Mouse (Mus musculus): ENCODE results near the gene L3mbtl1. TPM values are rescaled to one million over a fixed set of nuclear protein-coding genes. Genes with fewer than 3 reads are reported as not detected.

Gene L3mbtl1
- total RNA-seq, 2 experiments from 2014 or later: 10.1 to 14.0 TPM

DNA sequence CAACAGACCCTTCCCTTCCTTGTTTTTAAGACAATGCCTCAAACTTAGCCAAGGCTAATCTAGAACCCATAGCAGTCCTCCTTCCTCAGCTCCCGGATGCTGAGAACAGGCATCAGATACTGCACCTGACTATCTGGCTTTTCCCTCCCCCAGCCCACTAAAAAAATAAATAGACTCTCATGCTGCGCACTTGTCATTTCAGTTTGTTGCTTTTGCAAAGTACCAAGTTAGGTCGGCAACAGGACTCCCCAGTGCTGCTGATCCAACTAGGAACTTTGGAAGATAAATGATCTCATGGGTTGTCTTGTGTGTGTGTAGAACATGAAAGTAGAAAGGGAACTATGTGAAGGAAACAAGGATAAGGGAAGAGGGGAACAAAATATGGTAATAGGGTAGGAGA, 13.6 kb upstream of the L3mbtl1 start:
- DNase-seq (ENCODE audit: low spot score in 2 of 2): no peak
- TF ChIP-seq CTCF (conservative IDR thresholded peaks at IDR 0.05): no peak
- Histone ChIP-seq H3K27ac (no peak overlapping the region), H3K4me3 (no peak overlapping the region)

DNA sequence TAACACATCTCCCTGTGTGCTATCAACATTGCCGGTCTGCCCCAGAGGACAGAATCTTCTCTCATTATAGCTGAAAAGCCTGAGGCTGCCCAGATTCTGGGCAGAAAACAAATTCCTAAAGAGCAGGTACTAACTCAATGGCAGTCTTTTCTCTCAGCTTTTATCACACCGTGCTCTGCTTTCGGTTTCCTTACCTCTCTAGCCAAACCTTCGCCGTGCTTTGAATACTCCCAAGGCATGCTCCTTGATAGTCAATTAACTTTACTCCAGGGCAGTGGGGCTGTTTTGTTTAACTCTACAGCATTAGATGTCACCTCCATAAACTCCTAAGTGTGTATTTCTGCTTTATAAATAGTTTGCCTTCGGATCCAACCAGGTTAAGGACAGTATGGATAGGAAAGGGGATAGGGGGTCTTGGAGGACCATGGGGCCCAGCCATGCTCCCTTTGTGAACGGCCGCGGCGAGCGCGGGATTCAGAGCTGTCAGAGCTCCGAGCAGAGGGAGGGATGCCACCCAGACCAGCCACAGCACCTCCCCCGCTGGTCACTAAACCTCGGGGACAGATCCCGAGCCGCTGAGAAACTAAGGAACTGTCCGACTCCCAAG, 12.7 kb upstream of the L3mbtl1 start:
- no peak for TF ChIP-seq CTCF (conservative IDR thresholded peaks at IDR 0.05)
- peak overlapping the region; percentile 100 for H3K4me3 ChIP-seq
- DNase-seq (ENCODE audit: low spot score in 2 of 2): no peak
- peak overlapping the region; percentile 100 for H3K27ac ChIP-seq

DNA sequence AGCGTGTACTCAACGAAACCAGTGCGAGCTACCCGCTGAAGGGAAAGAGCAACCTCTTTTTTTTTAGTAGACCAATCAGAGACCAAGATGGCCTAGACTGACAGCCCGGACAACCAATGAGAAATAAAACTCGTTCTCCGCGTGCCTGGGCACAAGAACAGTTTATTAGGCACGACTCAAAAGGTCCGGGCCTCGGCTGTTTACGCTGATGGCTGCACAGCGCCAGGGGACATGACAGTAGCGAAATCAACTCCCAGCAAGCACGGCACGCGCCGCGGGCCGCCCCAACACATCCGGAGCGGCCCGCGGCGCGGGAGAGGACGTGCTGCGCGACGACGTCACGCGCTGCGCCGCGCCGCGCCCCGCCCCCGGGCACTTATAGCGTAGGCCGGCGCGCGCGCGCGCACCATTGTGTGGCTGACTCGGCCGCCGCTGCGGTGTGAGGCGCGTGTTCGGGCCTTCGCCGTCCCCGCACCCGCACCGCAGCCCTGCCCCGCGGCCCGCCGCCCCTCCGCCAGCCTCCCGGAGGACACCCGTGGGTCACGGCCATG, 12.1 kb upstream of the L3mbtl1 start, which contains the start of gene Srsf6:
TSS of gene Srsf6 (plus strand) at position 406 of the 551 bp plus-strand sequence.
- DNase-seq (ENCODE audit: low spot score in 2 of 2): peak; percentile 85 to 86
- TF ChIP-seq CTCF (conservative IDR thresholded peaks at IDR 0.05): no peak
- H3K4me3 ChIP-seq: peak within 1 kb of the TSS; percentile 100
- peak within 1 kb of the TSS; percentile 100 for H3K27ac ChIP-seq

DNA sequence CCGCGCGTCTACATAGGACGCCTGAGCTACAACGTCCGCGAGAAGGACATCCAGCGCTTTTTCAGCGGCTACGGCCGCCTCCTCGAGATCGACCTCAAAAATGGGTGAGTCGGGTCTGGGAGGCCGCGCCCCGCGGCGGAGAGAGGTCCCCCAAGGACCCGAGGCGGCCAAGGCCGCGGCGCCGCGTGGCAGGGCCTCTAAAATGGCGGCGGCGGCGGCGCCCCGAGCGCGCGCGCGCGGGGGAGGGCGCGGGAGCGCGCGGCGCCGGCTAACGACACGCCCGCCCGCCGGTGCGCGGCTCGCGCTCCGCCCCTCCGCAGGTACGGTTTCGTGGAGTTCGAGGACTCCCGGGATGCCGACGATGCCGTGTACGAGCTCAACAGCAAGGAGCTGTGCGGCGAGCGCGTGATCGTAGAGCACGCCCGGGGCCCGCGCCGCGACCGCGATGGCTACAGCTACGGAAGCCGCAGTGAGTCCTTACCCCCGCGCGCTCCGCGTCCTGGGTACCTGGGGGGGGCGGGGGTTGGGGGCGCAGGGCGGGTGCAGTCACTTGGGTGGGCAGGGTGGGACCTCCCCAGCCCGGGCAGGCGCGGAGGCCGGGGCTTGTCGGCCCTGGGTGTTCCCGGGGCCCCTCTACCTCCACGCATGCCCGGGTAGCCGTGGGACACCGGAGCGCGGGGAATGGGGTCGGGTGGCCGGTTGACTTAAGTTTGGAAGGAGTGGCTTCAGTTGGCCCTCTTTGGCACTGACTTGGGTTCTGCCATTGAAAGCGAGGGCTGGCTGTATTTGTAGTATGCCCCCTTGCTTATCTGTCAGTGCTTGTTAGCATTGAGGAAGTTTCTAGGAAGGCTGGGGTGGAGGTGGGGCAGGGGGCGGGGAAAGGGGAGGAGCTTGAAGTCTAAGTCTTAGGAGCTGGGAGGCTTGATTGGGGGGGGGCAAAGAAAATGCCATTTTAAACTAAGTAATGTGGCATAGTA, 11.3 kb upstream of the L3mbtl1 start:
- Histone ChIP-seq H3K4me3 (peak overlapping the region; percentile 100), H3K27ac (peak overlapping the region; percentile 100)
- TF ChIP-seq CTCF (conservative IDR thresholded peaks at IDR 0.05): no peak
- DNase-seq (ENCODE audit: low spot score in 2 of 2): peak; percentile 28 to 57

DNA sequence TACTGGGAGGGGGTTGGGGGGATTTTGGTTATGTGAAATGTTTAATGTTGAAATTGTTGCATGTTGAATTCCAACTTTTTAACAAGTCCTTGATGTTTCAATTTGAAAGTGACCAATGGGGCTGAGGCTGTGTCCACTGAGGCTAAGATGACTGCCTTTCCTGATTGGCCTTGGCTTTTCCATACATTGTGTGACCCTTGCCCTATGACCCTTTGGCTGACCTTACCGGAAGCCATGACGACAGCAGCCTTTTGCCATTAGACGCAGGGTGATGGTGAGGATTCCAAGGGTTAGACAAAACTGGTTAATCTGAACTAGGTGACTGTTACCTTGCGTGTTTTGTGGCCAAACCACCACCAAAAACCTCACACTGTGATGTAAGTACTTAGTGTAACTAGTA, 10.6 kb upstream of the L3mbtl1 start:
- H3K27ac ChIP-seq: no peak overlapping the region
- DNase-seq (ENCODE audit: low spot score in 2 of 2): no peak
- peak overlapping the region; percentile 100 for H3K4me3 ChIP-seq
- TF ChIP-seq CTCF (conservative IDR thresholded peaks at IDR 0.05): no peak

DNA sequence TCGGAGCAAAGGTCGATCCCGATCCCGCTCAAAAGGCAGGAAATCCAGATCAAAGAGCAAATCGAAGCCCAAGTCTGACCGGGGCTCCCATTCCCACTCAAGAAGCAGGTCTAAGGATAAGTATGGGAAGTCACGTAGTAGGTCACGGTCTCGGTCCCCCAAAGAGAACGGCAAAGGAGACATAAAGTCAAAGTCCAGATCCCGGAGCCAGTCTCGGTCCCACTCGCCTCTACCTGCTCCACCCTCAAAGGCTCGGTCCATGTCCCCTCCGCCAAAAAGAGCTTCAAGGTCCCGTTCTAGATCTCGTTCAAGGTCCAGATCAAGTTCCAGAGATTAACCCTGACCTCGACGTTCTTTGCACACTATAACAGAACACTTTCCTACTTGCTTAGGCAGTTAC, 8.9 kb upstream of the L3mbtl1 start:
- Histone ChIP-seq H3K27ac (no peak overlapping the region), H3K4me3 (no peak overlapping the region)
- DNase-seq (ENCODE audit: low spot score in 2 of 2): no peak
- no peak for TF ChIP-seq CTCF (conservative IDR thresholded peaks at IDR 0.05)

DNA sequence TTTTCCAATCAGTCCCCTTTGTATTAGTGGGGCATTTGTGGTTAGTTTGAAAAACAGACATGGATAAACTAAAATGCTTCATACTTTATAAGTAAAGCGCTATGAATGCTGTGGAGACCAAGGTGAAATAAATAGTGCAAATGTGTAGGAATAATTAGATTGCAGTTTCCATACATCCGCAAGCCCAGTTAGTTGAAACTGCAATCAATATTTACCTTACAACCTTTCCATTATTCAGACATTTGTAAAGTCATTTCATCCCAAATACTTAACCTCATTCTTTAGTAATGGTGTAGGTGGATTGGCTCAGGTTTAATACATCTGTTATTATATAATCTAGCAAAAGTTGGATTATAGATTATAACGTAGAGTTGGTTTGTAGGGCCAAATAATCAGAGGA, 7.6 kb upstream of the L3mbtl1 start:
- H3K4me3 ChIP-seq: no peak overlapping the region
- TF ChIP-seq CTCF (conservative IDR thresholded peaks at IDR 0.05): no peak
- no peak for DNase-seq (ENCODE audit: low spot score in 2 of 2)
- H3K27ac ChIP-seq: no peak overlapping the region

DNA sequence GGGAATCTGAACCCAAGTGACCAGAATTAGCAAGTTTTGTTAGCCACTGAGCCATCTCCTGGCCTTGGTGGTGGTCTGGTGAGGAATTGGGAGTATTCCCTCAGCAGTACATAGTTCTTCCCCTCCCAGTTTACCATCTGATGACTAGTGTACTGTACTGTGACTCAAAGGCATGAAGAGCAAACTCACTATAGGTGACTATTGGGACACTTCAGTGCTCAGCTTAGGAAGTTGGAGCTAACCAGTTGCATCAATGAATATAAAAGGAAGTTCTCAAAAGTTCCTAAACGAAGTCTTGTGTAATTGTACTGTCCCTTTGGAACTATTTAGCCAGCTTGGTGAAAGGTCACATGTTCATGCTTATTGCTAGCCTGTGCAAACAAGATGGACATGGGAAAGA, 3.7 kb upstream of the L3mbtl1 start:
- Histone ChIP-seq H3K27ac (no peak overlapping the region), H3K4me3 (no peak overlapping the region)
- DNase-seq (ENCODE audit: low spot score in 2 of 2): no peak
- TF ChIP-seq CTCF (conservative IDR thresholded peaks at IDR 0.05): no peak

DNA sequence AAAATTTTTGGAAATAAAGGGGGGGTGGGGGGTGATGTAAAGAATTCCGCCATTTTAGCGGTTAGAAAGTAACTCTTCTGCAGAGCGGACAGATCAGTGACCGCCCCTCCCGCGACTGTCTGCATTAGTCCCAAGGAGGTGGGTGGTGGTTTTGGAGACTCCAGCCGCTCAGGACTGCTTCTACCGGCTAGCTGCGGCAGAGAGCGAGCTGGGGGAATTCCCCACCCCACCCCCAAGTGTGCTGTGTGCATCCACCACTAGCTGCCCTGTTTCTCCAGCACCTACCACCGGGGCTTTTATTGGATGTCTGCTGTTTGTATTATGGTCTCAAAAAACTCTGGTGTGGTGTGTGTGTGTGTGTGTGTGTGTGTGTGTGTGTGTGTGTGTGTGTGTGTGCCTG, 659 bp downstream of the L3mbtl1 start:
- Histone ChIP-seq H3K27ac (no peak overlapping the region), H3K4me3 (peak overlapping the region; percentile 74)
- TF ChIP-seq CTCF (conservative IDR thresholded peaks at IDR 0.05): no peak
- no peak for DNase-seq (ENCODE audit: low spot score in 2 of 2)

DNA sequence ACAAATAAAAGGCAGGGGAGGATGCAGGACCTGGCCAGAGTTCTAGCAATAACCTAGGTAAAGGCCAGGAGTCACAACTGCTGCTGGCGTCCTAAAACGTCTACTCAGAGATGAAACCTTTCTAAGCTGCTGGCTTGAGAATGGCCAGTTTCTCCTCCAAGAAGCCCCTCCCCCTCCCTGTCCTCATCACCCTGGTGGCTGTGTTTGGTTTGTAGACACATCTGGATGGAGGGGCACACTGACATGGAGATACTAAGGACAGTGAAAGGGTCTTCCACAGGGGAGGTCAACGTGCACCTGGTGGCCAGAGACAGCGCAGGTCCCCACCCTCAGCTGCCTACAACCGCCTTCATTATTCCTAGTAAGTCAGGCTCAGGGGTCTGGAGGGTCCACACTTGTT, 3.7 kb downstream of the L3mbtl1 start:
- DNase-seq (ENCODE audit: low spot score in 2 of 2): no peak
- Histone ChIP-seq H3K4me3 (no peak overlapping the region), H3K27ac (no peak overlapping the region)
- TF ChIP-seq CTCF (conservative IDR thresholded peaks at IDR 0.05): no peak

DNA sequence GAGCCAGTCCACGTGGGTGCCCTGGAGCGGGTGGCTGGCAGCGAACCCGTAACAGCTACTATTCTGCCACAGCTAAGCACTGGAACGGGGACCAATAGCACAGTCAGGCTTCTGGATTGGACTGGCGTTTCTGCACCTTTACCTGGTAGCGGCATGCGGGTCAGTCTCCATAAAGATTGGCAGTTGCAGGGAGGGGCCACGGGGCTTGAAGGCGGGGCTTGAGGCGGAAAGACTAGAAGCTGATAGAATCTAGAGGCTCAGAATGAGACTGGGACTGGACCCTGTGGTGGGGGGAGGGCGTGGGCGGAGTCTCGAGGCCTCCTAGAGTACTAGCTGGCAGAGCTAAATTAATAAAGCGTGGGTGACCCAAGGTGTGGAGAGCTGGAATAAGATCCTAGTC, 4.5 kb downstream of the L3mbtl1 start:
- Histone ChIP-seq H3K27ac (no peak overlapping the region), H3K4me3 (peak overlapping the region; percentile 6; the same call in 1 of the 2 replicates)
- no peak for DNase-seq (ENCODE audit: low spot score in 2 of 2)
- TF ChIP-seq CTCF (conservative IDR thresholded peaks at IDR 0.05): no peak

DNA sequence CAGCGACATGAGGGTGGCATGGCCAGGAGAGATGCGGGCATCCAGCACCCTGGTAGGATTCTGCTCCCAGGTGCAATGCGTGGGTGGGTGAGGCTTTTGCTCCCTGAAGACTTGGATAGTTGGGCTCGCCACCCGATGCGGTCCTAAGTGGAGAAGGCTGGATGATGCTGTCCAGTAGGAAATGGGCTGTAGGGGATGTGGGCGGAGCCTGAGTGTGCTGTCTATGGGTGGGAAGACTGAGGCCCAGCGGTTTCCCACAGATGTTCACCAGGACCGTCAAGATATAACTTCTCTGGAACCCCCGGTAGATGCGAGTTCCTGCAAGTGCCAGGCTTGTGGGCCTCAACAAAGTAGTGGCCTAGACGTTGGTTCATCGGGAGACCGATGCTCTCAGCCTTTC, 4.9 kb downstream of the L3mbtl1 start:
- H3K27ac ChIP-seq: no peak overlapping the region
- no peak for TF ChIP-seq CTCF (conservative IDR thresholded peaks at IDR 0.05)
- DNase-seq (ENCODE audit: low spot score in 2 of 2): no peak
- H3K4me3 ChIP-seq: peak overlapping the region; percentile 6; the same call in 1 of the 2 replicates

DNA sequence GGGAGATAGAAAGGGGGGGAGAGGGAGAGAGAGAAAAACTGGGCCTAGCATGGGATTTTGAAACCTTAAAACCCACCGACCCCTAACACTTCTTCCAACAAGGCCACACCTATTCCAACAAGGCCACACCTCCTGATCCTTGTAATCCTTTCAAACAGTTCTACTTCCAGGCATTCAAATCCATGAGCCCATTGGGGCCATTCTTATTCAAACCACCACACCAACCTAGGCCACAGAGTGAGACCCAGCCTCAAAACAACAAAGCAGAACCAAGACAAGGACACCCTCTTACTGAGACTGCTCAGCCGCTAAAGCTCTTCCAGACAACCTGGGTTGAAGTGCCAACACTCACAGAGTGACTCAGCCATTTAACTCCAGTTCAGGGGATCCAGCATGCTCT, 7.5 kb downstream of the L3mbtl1 start:
- no peak for DNase-seq (ENCODE audit: low spot score in 2 of 2)
- Histone ChIP-seq H3K4me3 (no peak overlapping the region), H3K27ac (no peak overlapping the region)
- no peak for TF ChIP-seq CTCF (conservative IDR thresholded peaks at IDR 0.05)

Data from layer of hippocampus, adult 2 months (tissue).